Mouse (Mus musculus) kidney, adult 9 months (tissue): ENCODE measurements around the gene Draxin.

Source experiments
- DNase-seq: peaks from one replicate; pipeline ENCODE4 v3.0.0; 2022

Gene Draxin

GRCm38 (mm10) chr4:148082257-148083044 lies 48.0 kb downstream of the Draxin start:
- peak; percentile 75 for DNase-seq

- DNase-seq: no peak
Measured at GRCm38 (mm10) chr4:148081201-148081600, 49.3 kb downstream of the Draxin start.

GRCm38 (mm10) chr4:148080597-148080973 lies 49.9 kb downstream of the Draxin start:
- no peak for DNase-seq

GRCm38 (mm10) chr4:148079944-148080596 lies 50.4 kb downstream of the Draxin start:
- DNase-seq: peak; percentile 69

DNA sequence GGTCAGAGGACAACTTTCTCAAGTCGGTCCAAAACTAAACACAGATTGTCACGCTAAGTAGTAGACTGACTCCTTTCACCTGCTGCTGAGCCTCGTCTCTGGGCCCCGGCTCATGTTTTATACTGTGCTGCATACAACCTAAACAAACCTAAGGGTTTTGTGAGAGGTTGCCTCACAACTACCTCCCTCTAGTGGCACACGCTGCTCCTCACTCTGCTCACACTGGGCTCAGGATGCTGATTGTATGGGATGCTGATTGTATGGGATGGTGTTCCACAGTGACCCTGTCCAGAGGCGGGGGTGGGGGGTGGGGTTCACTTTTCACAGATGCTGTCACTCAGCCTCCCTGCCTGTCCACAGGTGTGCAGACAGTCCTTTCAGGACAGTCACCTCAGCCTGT lies 51.3 kb downstream of the Draxin start:
- DNase-seq: no peak

GRCm38 (mm10) chr4:148075881-148076280 lies 54.6 kb downstream of the Draxin start:
- DNase-seq: no peak

- peak; percentile 78 for DNase-seq
Measured at GRCm38 (mm10) chr4:148075259-148075658, 55.2 kb downstream of the Draxin start.

DNA sequence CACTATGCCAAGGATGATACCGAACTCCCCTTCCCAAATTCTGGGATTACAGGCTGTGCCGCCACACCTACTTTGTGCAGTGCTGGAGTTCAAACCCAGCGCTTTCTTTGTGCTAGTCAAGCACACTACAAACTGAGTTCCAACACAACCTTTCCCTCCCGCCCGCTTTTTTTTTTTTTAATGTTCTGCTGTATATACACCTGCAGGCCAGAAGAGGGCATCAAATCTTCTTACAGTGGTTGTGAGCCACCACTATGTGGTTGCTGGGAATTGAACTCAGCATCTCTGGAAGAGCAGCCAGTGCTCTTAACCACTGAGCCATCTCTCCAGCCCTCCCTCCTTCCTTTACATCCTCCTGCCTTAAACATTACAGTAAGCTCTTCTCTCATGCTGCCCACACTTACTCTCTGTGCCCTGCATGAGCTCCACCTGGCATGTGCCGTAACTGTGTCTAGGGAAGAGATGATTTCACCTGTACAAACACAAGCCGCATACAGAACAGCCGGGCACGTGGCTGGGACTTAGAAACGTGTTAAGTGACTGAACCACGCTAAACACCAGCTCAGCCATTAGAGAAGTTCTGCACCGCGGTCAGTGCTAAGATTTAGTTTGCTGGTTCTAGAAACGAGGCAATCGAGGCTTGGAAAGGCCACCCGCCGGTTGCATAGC lies 55.8 kb downstream of the Draxin start:
- no peak for DNase-seq

DNA sequence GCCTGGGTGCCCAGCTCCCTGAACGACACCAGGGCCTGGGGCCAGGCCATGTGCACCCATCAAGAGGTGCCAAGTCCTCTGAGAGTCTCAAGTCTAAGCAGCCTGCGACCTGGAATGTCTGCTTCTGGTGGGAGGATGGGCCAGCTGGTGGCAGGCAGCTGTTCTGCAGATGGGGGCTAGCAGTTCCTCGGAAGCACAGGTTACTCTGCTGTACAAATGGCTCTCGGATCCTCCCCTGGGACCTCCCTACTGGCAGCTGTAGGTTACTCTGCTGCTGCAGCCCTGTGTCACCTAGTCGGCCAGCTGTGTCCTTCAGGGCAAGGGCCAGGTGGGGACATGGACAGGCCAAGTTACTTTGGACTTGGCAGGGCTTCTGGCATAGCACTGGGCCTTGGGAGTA lies 59.0 kb downstream of the Draxin start:
- DNase-seq: peak; percentile 64

GRCm38 (mm10) chr4:148069602-148070218 lies 60.8 kb downstream of the Draxin start:
- DNase-seq: no peak

DNA sequence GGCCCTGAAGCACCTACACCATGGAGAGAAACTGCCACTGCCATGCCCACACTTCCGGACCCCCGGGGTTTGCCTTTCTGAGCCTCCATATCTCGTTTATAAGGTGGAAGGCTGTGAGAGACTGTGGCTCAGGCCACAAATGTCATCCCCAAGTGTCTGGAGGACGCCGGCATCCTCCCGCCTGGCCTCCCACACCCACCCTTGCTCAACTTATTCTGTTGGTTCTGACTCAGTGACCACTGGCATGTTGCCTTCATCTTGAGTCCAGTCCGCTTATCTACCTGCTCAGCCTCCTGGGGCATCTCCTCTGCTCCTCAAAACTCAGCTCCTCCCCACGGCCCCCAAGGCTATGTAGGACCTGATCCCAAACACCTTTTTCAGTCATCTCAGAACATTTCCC lies 63.2 kb downstream of the Draxin start:
- DNase-seq: no peak

DNA sequence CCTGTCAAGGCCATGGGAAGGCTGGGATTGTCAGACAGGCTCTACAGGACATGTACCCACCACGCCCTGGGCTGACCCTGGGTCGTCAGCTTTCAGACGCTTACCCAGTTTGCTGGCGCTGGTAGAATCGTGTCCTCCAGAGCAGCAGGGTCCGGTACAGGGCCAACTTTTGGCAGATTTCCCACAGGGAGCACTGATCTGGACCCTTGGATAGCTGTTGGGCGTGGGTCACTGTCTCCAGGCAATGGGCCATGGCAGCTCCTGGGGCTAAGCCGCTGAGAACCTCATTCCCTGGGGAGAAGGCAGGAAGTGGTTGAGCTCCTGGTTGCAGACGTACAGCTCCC lies 64.1 kb downstream of the Draxin start:
- peak; percentile 82 for DNase-seq

- DNase-seq: no peak
Measured at GRCm38 (mm10) chr4:148065702-148066400, 64.6 kb downstream of the Draxin start.

DNA sequence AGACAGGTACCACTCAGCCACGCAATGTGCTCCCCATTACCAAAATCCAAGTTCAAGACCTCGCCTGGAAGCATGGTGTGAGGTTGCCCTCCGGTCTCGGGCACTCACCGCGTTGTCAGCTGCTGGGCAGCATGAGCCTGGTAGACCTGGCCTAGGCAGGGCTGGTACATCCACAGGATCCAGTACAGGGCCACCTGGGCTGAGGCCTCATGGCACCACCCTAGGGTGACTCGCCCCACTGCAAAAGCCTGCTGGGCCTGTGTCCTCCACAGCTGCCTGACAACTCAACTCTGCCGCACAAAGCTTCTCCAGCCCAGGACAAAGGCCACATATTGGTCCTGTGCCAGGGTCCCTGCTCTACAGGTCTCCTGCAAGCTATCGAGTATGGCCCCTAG lies 69.4 kb downstream of the Draxin start:
- no peak for DNase-seq

GRCm38 (mm10) chr4:148060120-148061085 lies 70.1 kb downstream of the Draxin start:
- peak; percentile 67 for DNase-seq

DNA sequence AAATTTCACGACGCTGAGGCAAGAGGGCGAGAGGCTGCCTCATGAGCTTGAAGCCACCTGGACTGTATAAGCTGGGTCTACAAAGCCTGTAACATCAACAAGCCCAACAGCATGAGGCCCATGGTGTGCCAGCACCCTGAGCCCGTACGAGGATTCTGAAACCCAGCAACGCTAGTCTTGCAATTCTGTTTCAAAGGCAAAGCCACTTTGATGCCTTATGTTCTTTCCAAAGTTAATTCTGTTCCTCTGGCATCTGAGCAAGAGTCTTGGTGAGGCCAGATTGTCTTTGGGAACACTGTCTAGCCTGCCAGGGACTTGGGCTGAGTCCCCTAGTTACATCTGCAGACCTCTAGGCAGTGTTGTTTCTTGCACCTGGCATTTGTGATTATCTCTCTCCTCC lies 71.5 kb downstream of the Draxin start:
- no peak for DNase-seq

DNA sequence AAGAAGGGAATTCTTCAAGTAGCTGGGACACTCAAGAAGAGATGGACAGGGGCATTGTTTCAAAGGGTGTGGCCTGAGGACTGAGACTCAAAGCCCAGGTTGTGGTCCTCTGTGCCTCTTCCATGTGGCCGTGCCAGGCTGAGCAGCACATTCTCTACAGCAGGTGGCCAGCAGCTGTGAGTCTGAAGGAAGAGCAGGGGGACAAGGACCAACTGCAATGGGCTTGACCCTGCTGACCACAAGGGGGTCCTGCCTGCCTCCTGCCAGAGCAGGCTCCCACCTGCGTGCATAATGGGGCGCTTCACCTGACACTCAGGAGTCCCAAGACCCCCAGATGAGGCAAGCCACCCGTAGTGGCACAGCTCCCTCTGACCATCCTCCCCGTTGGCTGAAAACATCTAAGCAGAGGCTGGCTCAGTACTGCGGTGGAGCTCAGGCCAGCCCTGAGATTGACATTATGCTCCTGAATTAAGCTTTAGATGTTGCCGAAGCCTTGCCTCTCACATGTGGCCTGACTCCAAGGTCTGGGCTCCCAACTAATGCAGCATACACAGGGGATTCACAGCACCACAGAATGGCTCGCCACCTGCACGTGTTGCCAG lies 72.2 kb downstream of the Draxin start:
- DNase-seq: no peak

DNA sequence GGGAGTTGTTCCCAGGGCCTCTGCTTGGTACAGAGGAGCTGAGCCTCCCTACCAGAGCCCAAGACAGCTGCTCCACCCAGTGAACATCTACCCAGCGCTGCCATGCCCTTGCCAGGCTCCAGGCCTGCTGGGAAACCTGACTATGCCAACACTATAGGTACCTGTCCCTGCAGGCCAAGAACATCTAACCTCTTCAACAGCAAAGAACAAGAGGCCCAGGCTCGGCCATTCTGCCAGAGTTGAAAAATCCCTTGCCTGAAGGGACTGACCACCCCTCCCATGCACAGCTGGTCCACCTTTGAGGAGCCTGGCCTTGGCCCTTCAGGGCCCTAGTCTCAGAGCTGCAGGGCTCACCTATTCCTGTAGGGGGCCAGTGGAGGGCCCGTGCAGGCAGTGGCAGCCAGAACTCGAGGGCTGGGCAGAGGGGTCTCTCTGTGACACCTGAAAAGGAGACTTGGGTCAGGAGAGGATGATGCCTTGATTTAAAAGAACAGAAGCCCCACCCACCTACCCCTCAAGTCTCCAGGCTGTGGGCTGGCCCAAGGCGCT lies 72.8 kb downstream of the Draxin start:
- no peak for DNase-seq

DNA sequence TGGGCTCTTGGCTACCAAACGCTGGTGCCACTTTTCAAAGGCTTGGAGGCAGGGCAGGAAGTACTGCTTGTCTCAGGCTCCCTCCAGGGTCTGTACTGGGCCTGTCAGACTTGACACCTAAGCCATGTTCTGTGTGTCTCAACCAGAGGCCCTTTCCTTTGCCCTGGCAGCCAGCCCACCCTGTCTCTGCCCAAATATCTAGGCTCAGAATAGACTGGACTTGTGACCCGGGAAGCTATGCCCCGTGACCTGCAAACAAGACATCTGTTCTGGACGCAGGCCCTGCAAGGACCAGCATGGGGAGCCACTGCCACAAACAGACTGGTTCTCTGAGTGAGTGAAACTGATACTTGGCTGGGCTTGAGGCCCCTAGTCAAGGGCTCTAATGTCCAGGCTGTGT lies 73.7 kb downstream of the Draxin start:
- peak; percentile 91 for DNase-seq

- DNase-seq: peak; percentile 55
Measured at GRCm38 (mm10) chr4:148056246-148056645, 74.3 kb downstream of the Draxin start.
